Mouse (Mus musculus) CH12F3 (cell line): ENCODE data around the gene Snx13.

Experiments
- in situ Hi-C: fragments of 300-500 bp; cut with MboI; formaldehyde crosslinking; loops from 2 replicates; pipeline ENCODE4 v1.14.3; 2020; ENCODE audit warnings: low sequenced_read_pairs

The Snx13 gene

GRCm38 (mm10) chr12:35046999-35047319 lies at the start of gene Snx13:
Gene Snx13, plus strand, starts transcription at chr12:35047186.
- in situ Hi-C loops = no loop called here

DNA sequence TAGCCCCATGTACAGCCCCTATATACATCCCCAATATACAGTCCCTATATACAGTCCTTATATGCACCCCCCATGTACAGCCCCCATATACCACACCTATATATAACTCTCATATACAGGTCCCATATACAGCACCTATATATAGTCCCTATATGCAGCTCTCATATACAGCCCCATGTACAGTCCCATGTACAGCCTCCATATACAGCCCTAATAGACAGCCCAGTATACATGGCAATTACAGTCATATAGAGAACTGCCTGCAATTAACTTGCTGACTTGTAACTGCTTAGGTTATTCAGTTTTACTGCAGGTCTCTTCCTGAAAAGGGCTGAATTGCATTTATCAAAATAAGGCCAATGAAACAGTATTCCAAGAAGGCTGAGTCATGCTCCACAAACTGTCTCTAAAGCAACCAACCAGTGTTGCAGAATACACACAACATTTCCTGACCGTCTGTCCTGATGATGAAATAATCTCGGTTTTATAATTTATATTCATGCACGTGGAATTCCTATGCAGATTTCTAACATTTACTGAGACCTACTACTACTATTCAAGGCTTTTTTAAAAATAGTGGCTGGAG lies 49.3 kb upstream of the Snx13 start:
- in situ Hi-C loops = no loop called here

GRCm38 (mm10) chr12:34998778-34999467 lies 48.1 kb upstream of the Snx13 start:
- in situ Hi-C loops = no loop called here

GRCm38 (mm10) chr12:35000323-35000722 lies 46.7 kb upstream of the Snx13 start:
- in situ Hi-C loops = no loop called here

DNA sequence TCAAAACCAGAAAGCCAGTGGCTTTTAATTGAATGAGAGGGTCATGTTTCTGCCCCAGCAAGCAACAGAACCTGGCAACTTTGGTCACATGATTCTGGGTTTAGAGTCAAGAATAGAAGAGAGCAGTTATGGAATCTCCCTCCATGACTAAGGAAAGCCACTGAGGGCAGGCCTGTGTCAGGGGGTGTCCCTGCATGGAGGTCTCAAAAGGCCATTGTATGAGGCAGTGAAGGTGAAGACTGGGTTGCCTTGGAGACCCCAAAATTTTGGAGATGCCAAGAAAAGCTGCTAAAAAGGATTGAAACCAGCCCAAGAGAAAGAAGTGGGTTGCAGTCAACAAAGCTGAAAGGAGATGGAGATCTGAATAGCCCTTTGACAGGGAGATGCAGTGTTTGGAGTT lies 41.2 kb upstream of the Snx13 start:
- in situ Hi-C loops = no loop called here

GRCm38 (mm10) chr12:35007851-35008250 lies 39.1 kb upstream of the Snx13 start:
- in situ Hi-C loops = no loop called here

DNA sequence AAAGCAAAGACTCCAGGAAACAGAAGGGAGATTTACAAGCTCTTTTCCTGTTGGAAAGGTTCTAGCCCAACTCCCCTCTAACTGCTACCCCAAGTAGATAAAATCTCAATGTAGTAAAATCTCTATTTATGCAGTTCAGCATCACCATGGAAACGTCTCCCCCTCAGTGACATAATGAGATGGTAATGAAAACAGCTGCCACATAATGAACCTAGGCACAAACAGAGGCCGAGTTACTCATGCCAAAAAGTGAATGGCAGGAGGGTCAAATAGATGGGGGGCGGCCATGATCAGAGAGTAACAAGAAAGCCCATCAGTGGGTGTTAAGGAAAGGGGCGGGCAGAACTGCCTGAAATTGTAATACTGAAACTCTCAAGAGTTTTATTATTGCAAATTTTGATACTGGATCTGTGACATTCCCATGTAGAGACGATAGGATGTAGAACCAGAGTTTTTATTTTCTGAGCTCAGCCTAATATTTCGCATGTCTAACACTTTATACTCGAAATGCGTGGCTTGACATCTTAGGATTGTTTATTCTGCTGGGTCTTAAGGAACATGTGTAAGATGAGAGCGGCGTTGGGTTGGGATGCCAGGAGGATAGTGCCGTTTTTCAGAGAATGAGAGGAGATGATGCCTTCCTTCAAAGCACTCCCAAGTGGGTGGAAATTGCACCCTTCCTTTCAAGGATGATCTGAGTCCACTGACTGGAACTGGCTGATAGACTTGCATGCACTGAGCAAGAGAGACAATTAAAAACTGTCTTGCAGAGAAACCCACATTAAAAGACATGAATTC lies 38.4 kb upstream of the Snx13 start:
- in situ Hi-C loops = no loop called here

DNA sequence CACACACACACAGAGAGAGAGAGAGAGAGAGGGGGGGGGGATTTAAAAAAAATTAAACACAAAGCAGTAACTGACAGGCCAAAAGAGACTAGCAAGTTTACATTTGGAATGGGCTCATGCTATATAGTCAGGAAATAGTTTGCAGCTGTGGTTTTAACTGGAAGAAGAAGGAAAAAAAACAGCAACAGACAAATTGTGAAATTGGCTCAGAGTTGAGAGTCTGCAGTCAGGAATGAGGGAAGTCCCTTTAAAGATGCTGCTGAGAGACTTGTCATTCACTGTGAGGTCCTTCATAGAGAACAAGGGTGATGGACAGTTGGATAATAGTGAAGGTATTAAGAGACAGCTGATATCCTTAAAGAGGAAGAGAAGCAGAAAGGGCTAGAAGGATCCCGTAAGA lies 35.5 kb upstream of the Snx13 start:
- in situ Hi-C loops = no loop called here

DNA sequence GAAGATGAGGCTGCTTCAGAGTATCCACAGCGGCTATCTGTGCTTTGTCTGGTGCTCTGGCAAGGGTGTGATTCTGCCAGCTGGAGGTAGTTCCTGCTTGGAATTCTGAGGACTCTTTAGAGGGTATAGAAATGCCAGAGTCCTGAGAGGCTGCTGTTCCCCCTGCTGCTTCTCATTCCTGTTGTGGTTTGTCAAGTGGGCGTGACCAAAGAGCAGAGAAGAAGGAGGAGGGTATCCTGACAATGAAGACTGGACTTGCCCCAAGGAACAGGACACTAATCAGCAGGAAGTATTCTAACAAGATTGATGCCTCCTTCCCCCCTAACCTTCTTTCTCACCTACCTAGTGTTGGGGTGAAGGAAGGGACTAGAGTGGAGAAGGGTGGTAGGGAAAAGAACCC lies 33.0 kb upstream of the Snx13 start:
- in situ Hi-C loops = no loop called here

- in situ Hi-C loops = no loop called here
These were observed 30.9 kb upstream of the Snx13 start for GRCm38 (mm10) chr12:35016056-35016455.

DNA sequence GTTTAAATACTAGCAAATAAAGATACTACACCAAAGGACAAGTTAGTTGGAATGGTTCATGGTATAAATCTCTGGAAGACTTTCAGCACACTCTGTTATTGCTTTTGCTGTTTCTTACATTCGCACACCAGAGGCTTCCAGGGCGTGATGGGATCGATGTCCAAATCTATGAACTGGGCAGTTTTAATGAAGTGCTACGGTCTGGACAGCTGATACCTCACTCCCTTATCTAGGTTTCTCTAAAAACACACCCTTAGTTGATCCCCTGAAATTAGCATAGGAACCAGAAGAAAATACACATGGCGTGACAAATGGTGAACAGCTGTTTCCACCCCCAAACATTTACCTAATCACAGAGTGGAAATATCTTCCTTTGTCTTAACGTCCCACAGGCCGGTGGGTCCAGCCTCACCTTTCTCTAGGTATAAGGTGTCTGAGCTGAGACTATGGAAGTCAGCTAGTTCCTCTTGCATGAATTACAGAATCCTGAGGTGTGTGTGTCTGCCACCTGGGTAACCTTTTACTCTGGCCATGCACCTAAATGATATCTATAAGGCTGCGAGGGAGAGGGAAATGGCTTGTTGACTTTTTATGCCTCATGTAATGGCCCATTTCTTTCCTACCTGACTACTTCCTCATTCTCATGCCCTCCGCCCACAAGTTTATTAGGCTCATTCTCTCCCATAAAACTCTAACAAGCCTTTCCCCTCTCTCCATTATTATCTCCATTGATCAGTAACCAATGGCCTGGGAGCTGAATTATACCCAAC lies 30.3 kb upstream of the Snx13 start:
- in situ Hi-C loops = no loop called here

DNA sequence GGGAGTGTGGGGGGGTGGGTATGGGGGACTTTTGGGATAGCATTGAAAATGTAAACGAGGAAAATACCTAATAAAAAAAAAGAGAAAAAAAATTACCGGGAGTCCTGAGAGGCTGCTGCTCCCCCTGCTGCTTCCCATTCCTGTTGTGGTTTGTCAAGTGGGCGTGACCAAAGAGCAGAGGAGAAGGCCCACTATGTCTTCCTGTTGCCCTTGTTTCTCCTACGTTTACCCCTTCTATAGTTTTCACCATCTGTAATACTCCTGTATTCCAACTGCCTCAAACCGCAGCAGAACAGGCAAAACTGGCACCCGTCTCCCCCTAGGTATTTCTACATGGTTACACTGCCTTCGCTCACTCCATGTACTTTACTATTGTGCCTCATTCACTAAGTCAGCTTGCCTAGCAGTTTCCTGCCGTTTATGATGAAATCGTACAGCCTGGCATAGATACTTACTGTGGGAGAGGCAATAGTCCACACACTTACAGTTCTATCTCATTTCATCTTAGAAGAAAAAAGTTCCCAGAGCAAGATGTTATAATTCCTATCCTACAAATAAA lies 28.2 kb upstream of the Snx13 start:
- in situ Hi-C loops = no loop called here

GRCm38 (mm10) chr12:35021285-35021684 lies 25.7 kb upstream of the Snx13 start:
- in situ Hi-C loops = no loop called here

GRCm38 (mm10) chr12:35022066-35022465 lies 24.9 kb upstream of the Snx13 start:
- in situ Hi-C loops = no loop called here

GRCm38 (mm10) chr12:35025916-35026432 lies 21.0 kb upstream of the Snx13 start:
- in situ Hi-C loops = no loop called here

DNA sequence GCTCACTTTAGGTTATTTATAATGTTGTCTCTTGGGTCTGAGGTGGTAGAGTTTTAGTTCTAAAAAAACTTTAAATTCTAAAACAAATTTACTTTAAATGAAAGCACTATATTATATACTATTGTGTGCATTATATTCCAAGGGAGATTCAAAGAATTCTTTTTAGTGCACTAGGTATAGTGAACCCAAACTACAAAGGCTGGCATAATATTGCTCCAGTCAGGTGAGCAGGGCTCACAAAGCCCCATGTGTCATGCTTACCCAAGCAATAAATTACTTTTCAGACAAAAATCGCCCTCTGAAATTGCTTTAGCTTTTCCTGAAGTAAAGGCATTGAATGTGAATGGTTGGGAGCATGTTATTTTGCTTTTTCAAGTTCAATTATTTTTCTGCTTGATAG lies 19.5 kb upstream of the Snx13 start:
- in situ Hi-C loops = no loop called here

DNA sequence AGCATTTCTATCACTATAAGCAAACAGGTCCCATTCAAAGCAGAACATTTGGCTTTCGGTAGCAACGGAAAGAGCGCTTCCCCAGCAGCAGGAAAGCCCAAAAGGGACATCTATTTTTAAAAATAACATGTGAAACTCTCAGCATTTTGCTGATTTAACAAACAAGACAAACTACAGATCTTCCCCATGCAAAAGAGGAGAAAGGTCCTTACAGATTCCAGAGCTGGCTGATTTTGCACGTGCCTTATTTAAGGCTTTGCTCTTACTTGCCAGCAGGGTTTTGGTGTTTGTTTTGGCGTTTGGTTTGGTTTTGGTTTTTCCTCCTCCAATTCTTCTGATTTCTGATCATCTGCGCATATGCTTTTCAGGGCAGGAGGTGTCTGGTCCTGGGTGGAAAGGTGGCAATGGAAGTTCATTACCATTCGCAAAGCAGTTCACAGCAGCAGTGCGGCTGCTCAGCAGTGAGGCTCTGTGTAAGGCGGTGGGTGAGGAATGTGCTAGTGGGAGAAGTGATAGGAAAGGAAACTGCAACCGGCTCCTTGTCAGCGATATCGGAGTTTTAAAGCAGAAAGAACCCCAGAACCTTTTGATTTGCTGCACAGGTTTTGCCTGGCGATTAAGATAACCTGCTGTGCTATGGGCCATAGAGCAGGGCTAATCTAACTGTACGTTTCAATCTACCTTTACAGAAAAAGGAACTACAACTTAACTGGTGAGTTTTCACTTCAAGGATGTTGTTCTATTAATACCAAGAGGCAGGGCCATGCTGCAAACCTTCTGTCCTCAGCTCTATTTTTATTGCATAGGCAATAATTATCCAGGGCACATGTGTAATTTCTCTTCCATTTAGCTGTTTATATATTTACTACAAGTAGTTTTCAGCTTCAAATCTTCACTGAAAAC lies 8.1 kb upstream of the Snx13 start:
- in situ Hi-C loops = no loop called here

GRCm38 (mm10) chr12:35039571-35039936 lies 7.4 kb upstream of the Snx13 start:
- in situ Hi-C loops = no loop called here

DNA sequence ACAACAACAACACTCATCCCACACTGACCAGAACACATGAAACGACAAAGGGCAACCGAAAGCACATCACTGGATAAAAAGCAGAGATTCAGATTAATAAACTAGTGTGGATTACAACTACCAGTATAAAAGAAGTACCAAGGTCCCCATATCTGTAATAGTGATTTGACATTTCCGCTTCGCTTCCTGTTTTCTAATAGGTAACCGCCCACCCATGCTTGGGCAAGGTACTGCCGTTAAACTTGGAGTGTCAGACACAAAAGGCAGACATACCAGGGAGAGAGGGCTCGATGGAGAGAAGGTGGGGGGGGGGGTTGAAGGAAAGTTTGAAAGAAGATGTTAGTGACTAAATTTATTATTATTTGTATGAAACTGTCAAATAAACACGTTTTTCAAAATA lies 5.0 kb upstream of the Snx13 start:
- in situ Hi-C loops = no loop called here
